Mouse (Mus musculus) effector memory CD4-positive, alpha-beta T cell, adult 5 months (primary cell): ENCODE measurements around the gene Olfr133. TPM values are rescaled to one million over a fixed set of nuclear protein-coding genes. Genes with fewer than 3 reads are reported as not detected.

ENCODE experiments used
- polyA plus RNA-seq: library from polyadenylated mRNA; unstranded; fragments of 100-300 nt; shearing (Covaris generic); gene quantifications from one replicate; pipeline ENCODE4 v1.2.1, GENCODE M21; 2017

Olfr133 gene
- polyA plus RNA-seq = not detected

GRCm38 (mm10) chr17:38144981-38145380 is at the start of gene Olfr133:
Olfr133 (plus strand) TSS chr17:38145281.

GRCm38 (mm10) chr17:38134426-38134825 is 10.7 kb upstream of the Olfr133 start, which contains the start of gene Olfr132:
Olfr132 (minus strand) TSS chr17:38134526.

GRCm38 (mm10) chr17:38171088-38171487 is 26.0 kb downstream of the Olfr133 start, which contains the start of gene Olfr134:
Olfr134 (plus strand) TSS chr17:38171388.

Other genes starting within 250 kb of the Olfr133 start
- not detected for gene Olfr127, start 244.8 kb upstream of the Olfr133 start, polyA plus RNA-seq
- gene Olfr128, start 224.7 kb upstream of the Olfr133 start, polyA plus RNA-seq = 0.15 TPM
- gene Olfr761, start 192.2 kb upstream of the Olfr133 start, polyA plus RNA-seq = not detected
- not detected for gene Olfr129, start 85.2 kb upstream of the Olfr133 start, polyA plus RNA-seq
- gene Olfr130, start 81.4 kb upstream of the Olfr133 start, polyA plus RNA-seq = not detected
- not detected for gene Olfr131, start 56.6 kb upstream of the Olfr133 start, polyA plus RNA-seq
- gene Olfr132, start 10.8 kb upstream of the Olfr133 start, polyA plus RNA-seq = not detected
- not detected for gene Olfr134, start 26.1 kb downstream of the Olfr133 start, polyA plus RNA-seq
- not detected for gene Olfr135, start 59.1 kb downstream of the Olfr133 start, polyA plus RNA-seq
- not detected for gene Olfr138, start 115.8 kb downstream of the Olfr133 start, polyA plus RNA-seq
- gene Olfr137, start 162.3 kb downstream of the Olfr133 start, polyA plus RNA-seq = not detected
- not detected for gene Olfr136, start 184.6 kb downstream of the Olfr133 start, polyA plus RNA-seq